Mouse (Mus musculus) CH12.LX (cell line): ENCODE measurements around the gene Cfdp1. TPM values are rescaled to one million over a fixed set of nuclear protein-coding genes. Genes with fewer than 3 reads are reported as not detected.

Experiments
- DNase-seq: peaks from one replicate; pipeline ENCODE4 v3.0.0-alpha.2; 2013; ENCODE audit errors: extremely low read depth
- H3K27ac ChIP-seq: 2 replicates; pipeline ENCODE4 v1.5.1; 2012; ENCODE audit warnings: low read depth, mild to moderate bottlenecking, control low read depth, moderate library complexity; ENCODE audit not compliant: insufficient read depth
- H3K27me3 ChIP-seq: replicated peaks from 2 replicates; pipeline ENCODE3; 2012; ENCODE audit warnings: inconsistent platforms
- H3K36me3 ChIP-seq, 2 experiments: replicated peaks in 1 of 2; 2 replicates each; pipeline versions ENCODE3 to v1.6.1; 2012; ENCODE audit warnings: inconsistent platforms in 1 of 2, low read length in 1 of 2, mild to moderate bottlenecking in 1 of 2, mixed read lengths in 1 of 2, moderate library complexity in 1 of 2; ENCODE audit not compliant: control insufficient read depth in 1 of 2, insufficient read depth in 1 of 2
- H3K4me1 ChIP-seq, 2 experiments: 2 replicates each; pipeline ENCODE4 v1.6.1; 2012; ENCODE audit warnings: inconsistent platforms in 1 of 2, moderate library complexity in 1 of 2; ENCODE audit not compliant: insufficient read depth in 2 of 2, control insufficient read depth in 1 of 2
- H3K4me2 ChIP-seq: 2 replicates; pipeline ENCODE4 v1.6.1; 2012; ENCODE audit warnings: low read depth, mild to moderate bottlenecking, control low read depth; ENCODE audit not compliant: poor library complexity, insufficient read depth, severe bottlenecking
- H3K4me3 ChIP-seq, 3 experiments: fragments of 150-350 bp in 1 of 3; sonication (generic) in 1 of 3; replicated peaks in 1 of 3; 2 replicates each; pipeline versions ENCODE3 to v1.5.1; 2011 to 2012; ENCODE audit warnings: low read depth in 2 of 3, low read length in 2 of 3, mild to moderate bottlenecking in 2 of 3, moderate library complexity in 2 of 3, control low read depth in 1 of 3, improper control_type of control experiment in 1 of 3, inconsistent platforms in 1 of 3, mixed read lengths in 1 of 3; ENCODE audit not compliant: poor library complexity in 1 of 3
- H3K79me2 ChIP-seq: replicated peaks from 2 replicates; pipeline ENCODE4 v1.6.1; 2012; ENCODE audit warnings: mild to moderate bottlenecking, moderate library complexity; ENCODE audit not compliant: control insufficient read depth, poor library complexity, insufficient read depth, severe bottlenecking; ENCODE audit errors: extremely low read depth
- H3K9ac ChIP-seq: 2 replicates; pipeline ENCODE4 v1.6.1; 2012; ENCODE audit warnings: low read depth, mild to moderate bottlenecking, control low read depth, moderate library complexity; ENCODE audit not compliant: insufficient read depth
- H3K9me3 ChIP-seq: replicated peaks from 2 replicates; pipeline ENCODE3; 2012; ENCODE audit warnings: low read length, inconsistent platforms, mixed read lengths
- BHLHE40 ChIP-seq: IDR thresholded peaks from 2 replicates; pipeline ENCODE4 v1.6.1; 2011; ENCODE audit warnings: mild to moderate bottlenecking, low read depth, low read length, improper control_type of control experiment
- CHD2 ChIP-seq: IDR thresholded peaks from 2 replicates; pipeline ENCODE4 v1.6.1; 2011; ENCODE audit warnings: low read length, improper control_type of control experiment
- CTCF ChIP-seq, 2 experiments: IDR thresholded peaks in 1 of 2; conservative IDR thresholded peaks in 1 of 2; 2 replicates each; pipeline ENCODE4 v1.5.1; 2011 to 2012; ENCODE audit warnings: low read depth in 2 of 2, low read length in 2 of 2, improper control_type of control experiment in 1 of 2, inconsistent platforms in 1 of 2, mild to moderate bottlenecking in 1 of 2, moderate library complexity in 1 of 2
- E2F4 ChIP-seq: IDR thresholded peaks from 2 replicates; pipeline ENCODE4 v1.6.1; 2011; ENCODE audit warnings: low read depth, low read length, improper control_type of control experiment; ENCODE audit not compliant: insufficient replicate concordance
- ELF1 ChIP-seq: IDR thresholded peaks from 2 replicates; pipeline ENCODE4 v1.6.1; 2014; ENCODE audit warnings: low read depth, mild to moderate bottlenecking, inconsistent platforms, low read length, improper control_type of control experiment
- EP300 ChIP-seq: IDR thresholded peaks from 2 replicates; pipeline ENCODE4 v1.6.1; 2011; ENCODE audit warnings: low read length, improper control_type of control experiment
- GABPA ChIP-seq: IDR thresholded peaks from 2 replicates; pipeline ENCODE4 v1.6.1; 2012; ENCODE audit warnings: low read depth, low read length, improper control_type of control experiment, inconsistent platforms; ENCODE audit not compliant: insufficient replicate concordance
- HCFC1 ChIP-seq: IDR thresholded peaks from 2 replicates; pipeline ENCODE4 v1.6.1; 2012; ENCODE audit warnings: low read depth, mild to moderate bottlenecking, inconsistent platforms, low read length, improper control_type of control experiment
- IRF4 ChIP-seq: IDR thresholded peaks from 2 replicates; pipeline ENCODE4 v1.6.1; 2014; ENCODE audit warnings: low read depth, mild to moderate bottlenecking, inconsistent platforms, low read length, improper control_type of control experiment
- JUN ChIP-seq: IDR thresholded peaks from 2 replicates; pipeline ENCODE4 v1.6.1; 2011; ENCODE audit warnings: low read depth, mild to moderate bottlenecking, low read length, improper control_type of control experiment, moderate library complexity; ENCODE audit not compliant: insufficient read depth
- JUND ChIP-seq: conservative IDR thresholded peaks from 2 replicates; pipeline ENCODE4 v1.6.1; 2011; ENCODE audit warnings: low read depth, low read length, improper control_type of control experiment
- KAT2A ChIP-seq: IDR thresholded peaks from 2 replicates; pipeline ENCODE4 v1.6.1; 2012; ENCODE audit warnings: low read length, improper control_type of control experiment, inconsistent platforms; ENCODE audit not compliant: insufficient replicate concordance
- MAFK ChIP-seq: IDR thresholded peaks from 2 replicates; pipeline ENCODE4 v1.6.1; 2011; ENCODE audit warnings: low read length, improper control_type of control experiment; ENCODE audit not compliant: insufficient replicate concordance
- MEF2A ChIP-seq: IDR thresholded peaks from 2 replicates; pipeline ENCODE4 v1.6.1; 2014; ENCODE audit warnings: low read depth, mild to moderate bottlenecking, inconsistent platforms, low read length, improper control_type of control experiment, borderline replicate concordance
- MYC ChIP-seq: IDR thresholded peaks from 2 replicates; pipeline ENCODE4 v1.6.1; 2011; ENCODE audit warnings: low read depth, mild to moderate bottlenecking, improper control_type of control experiment, low read length
- NELFE ChIP-seq: IDR thresholded peaks from 2 replicates; pipeline ENCODE4 v1.6.1; 2011; ENCODE audit warnings: low read depth, low read length, improper control_type of control experiment
- PAX5 ChIP-seq: IDR thresholded peaks from 2 replicates; pipeline ENCODE4 v1.6.1; 2012; ENCODE audit warnings: low read length, inconsistent platforms, mixed read lengths
- POLR2A ChIP-seq: IDR thresholded peaks from 2 replicates; pipeline ENCODE4 v1.6.1; 2011; ENCODE audit warnings: low read depth, mild to moderate bottlenecking, improper control_type of control experiment, low read length
- RAD21 ChIP-seq: IDR thresholded peaks from 2 replicates; pipeline ENCODE4 v1.6.1; 2011; ENCODE audit warnings: low read depth, mild to moderate bottlenecking, low read length, improper control_type of control experiment, moderate library complexity
- TBP ChIP-seq: conservative IDR thresholded peaks from 2 replicates; pipeline ENCODE4 v1.6.1; 2011; ENCODE audit warnings: low read depth, low read length, improper control_type of control experiment
- TCF12 ChIP-seq: IDR thresholded peaks from 2 replicates; pipeline ENCODE4 v1.6.1; 2014; ENCODE audit warnings: low read depth, mild to moderate bottlenecking, inconsistent platforms, low read length, improper control_type of control experiment
- UBTF ChIP-seq: IDR thresholded peaks from 2 replicates; pipeline ENCODE4 v1.6.1; 2012; ENCODE audit warnings: low read depth, mild to moderate bottlenecking, inconsistent platforms, low read length, improper control_type of control experiment, moderate library complexity
- USF1 ChIP-seq: IDR thresholded peaks from 2 replicates; pipeline ENCODE4 v1.6.1; 2014; ENCODE audit warnings: low read depth, mild to moderate bottlenecking, inconsistent platforms, low read length, improper control_type of control experiment
- ZC3H11A ChIP-seq: IDR thresholded peaks from 2 replicates; pipeline ENCODE4 v1.6.1; 2012; ENCODE audit warnings: low read depth, mild to moderate bottlenecking, inconsistent platforms, low read length, improper control_type of control experiment
- ZKSCAN1 ChIP-seq: IDR thresholded peaks from 2 replicates; pipeline ENCODE4 v1.6.1; 2012; ENCODE audit warnings: low read depth, inconsistent platforms, low read length, improper control_type of control experiment, borderline replicate concordance
- ZNF384 ChIP-seq: IDR thresholded peaks from 2 replicates; pipeline ENCODE4 v1.6.1; 2012; ENCODE audit warnings: low read depth, low read length, improper control_type of control experiment, inconsistent platforms
- dilution Hi-C: fragments of 300-500 bp; cut with MboI; formaldehyde crosslinking; loops from 2 replicates; pipeline ENCODE4 v1.14.3; 2020; ENCODE audit warnings: low sequenced_read_pairs; ENCODE audit not compliant: extremely low pct_unique_long_range_greater_than_20kb, extremely low pct_ligation_motif_present
- in situ Hi-C: fragments of 300-500 bp; cut with MboI; formaldehyde crosslinking; loops from 3 replicates; pipeline ENCODE4 v1.14.3; 2019; ENCODE audit warnings: low sequenced_read_pairs, low pct_ligation_motif_present, low pct_unique_long_range_greater_than_20kb, mixed read lengths
- polyA plus RNA-seq: library from polyadenylated mRNA; unstranded; fragments of >175 nt; gene quantifications from 2 replicates; pipeline ENCODE4 v1.2.1, GENCODE M21; 2012; ENCODE audit warnings: low read depth; ENCODE audit not compliant: insufficient read length
- total RNA-seq, 2 experiments: library from RNA; depleted of rRNA; stranded (reverse); fragments of 300-350 nt in 1 of 2; fragments of >200 nt in 1 of 2; gene quantifications; 2 replicates each; pipeline ENCODE4 v1.2.3; 2012 to 2014

Gene Cfdp1
- total and polyA plus RNA-seq, 3 experiments: 113 to 210 (median 169) TPM

DNA sequence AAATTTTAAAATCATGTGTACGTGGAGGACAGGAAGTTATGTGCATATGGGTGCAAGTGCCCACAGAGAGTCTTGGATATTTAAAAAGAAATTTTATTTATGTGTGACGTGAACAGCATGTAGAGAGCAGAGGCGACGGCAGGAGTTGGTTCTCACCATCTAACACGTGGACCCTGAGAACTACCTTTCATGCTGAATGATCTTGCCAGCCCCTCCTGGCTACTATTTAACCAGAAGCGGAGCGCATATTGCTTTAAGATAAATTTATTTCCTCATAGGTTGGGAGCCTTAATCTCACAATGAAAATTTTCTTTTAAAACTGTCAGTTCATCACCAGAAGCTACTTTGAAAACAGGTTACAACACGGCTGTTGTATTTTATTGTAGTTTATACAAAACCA, 10.6 kb upstream of the Cfdp1 start:
- dilution Hi-C loops: no loop called here

GRCm38 (mm10) chr8:111863280-111863679, 9.2 kb upstream of the Cfdp1 start:
- Histone ChIP-seq H3K27ac (no peak overlapping the region), H3K36me3 (peaks cover 0 to 15% of the 10 kb centered on the region in 2 experiments), H3K4me3 (no peak overlapping the region), H3K9ac (no peak overlapping the region), H3K9me3 (no peaks in the 10 kb centered on the region), H3K4me1 (peaks cover 0 to 5% of the 10 kb centered on the region in 2 experiments; a peak in 1 of 4 replicates), H3K4me2 (no peak overlapping the region), H3K27me3 (no peaks in the 10 kb centered on the region), H3K79me2 (no peaks in the 10 kb centered on the region)
- dilution Hi-C loops (no loop called here), in situ Hi-C loops (no loop called here)
- no peak for DNase-seq
- no peak for TF ChIP-seq JUN
- TF ChIP-seq ELF1: no peak
- no peak for TF ChIP-seq TCF12
- TF ChIP-seq ZKSCAN1: no peak
- no peak for TF ChIP-seq MYC
- no peak for TF ChIP-seq USF1
- no peak for TF ChIP-seq HCFC1
- TF ChIP-seq E2F4: no peak
- TF ChIP-seq TBP: no peak
- no peak for TF ChIP-seq BHLHE40
- no peak for TF ChIP-seq PAX5
- no peak for TF ChIP-seq CHD2
- no peak for TF ChIP-seq KAT2A
- no peak for TF ChIP-seq CTCF (conservative IDR thresholded peaks at IDR 0.05 in 1 of 2, IDR thresholded peaks at IDR 0.05 in 1 of 2; ENCODE audit: low read depth in 2 of 2, low read length in 2 of 2)
- no peak for TF ChIP-seq UBTF
- TF ChIP-seq ZC3H11A: no peak
- no peak for TF ChIP-seq RAD21
- no peak for TF ChIP-seq ZNF384
- TF ChIP-seq MAFK: no peak
- no peak for TF ChIP-seq GABPA

More for the DNA sequence above, 10.6 kb upstream of the Cfdp1 start:
- no peak overlapping the region for H3K9ac ChIP-seq
- H3K27me3 ChIP-seq: no peaks in the 10 kb centered on the region
- H3K9me3 ChIP-seq: no peaks in the 10 kb centered on the region
- H3K36me3 ChIP-seq: peaks cover 0 to 17% of the 10 kb centered on the region in 2 experiments
- DNase-seq: no peak
- H3K4me2 ChIP-seq: no peak overlapping the region
- H3K79me2 ChIP-seq: no peaks in the 10 kb centered on the region
- H3K27ac ChIP-seq: no peak overlapping the region
- H3K4me3 ChIP-seq: no peak overlapping the region
- in situ Hi-C loops: no loop called here
- H3K4me1 ChIP-seq: peaks cover 0 to 4% of the 10 kb centered on the region in 2 experiments; a peak in 1 of 4 replicates
- no peak for TF ChIP-seq POLR2A
- TF ChIP-seq CHD2: no peak
- TF ChIP-seq JUND: no peak
- TF ChIP-seq IRF4: no peak
- TF ChIP-seq MEF2A: no peak
- no peak for TF ChIP-seq NELFE
- TF ChIP-seq ELF1: no peak
- TF ChIP-seq KAT2A: no peak
- no peak for TF ChIP-seq USF1
- no peak for TF ChIP-seq EP300
- TF ChIP-seq, all 38 proteins: peak for 0
